Mouse (Mus musculus) gastrocnemius, adult 2 months (tissue): ENCODE data around the gene Mvb12b. TPM values are rescaled to one million over a fixed set of nuclear protein-coding genes. Genes with fewer than 3 reads are reported as not detected.

Experiments
- DNase-seq: peaks from one replicate; pipeline ENCODE4 v3.0.0; 2022
- H3K27ac ChIP-seq: fragments of 200-600 bp; 2 replicates; pipeline ENCODE4 v1.8.1; 2022; ENCODE audit warnings: mild to moderate bottlenecking
- H3K4me3 ChIP-seq: fragments of 200-600 bp; 2 replicates; pipeline ENCODE4 v1.8.1; 2022; ENCODE audit warnings: mild to moderate bottlenecking, moderate library complexity
- CTCF ChIP-seq: fragments of 200-600 bp; IDR thresholded peaks from 2 replicates; pipeline ENCODE4 v1.8.1; 2022; ENCODE audit warnings: antibody characterized with exemption, mild to moderate bottlenecking, moderate library complexity
- intact Hi-C: fragments of 180-260 bp; cut with DNase I; formaldehyde crosslinking; loops from one replicate; pipeline ENCODE4 v1.15.1; 2025
- total RNA-seq, 2 experiments: library from RNA; stranded (reverse); gene quantifications; 2 replicates each; pipeline ENCODE4 v1.2.3; 2021

Gene Mvb12b
- total RNA-seq, 2 experiments from 2014 or later: 28.4 to 30.4 TPM

DNA sequence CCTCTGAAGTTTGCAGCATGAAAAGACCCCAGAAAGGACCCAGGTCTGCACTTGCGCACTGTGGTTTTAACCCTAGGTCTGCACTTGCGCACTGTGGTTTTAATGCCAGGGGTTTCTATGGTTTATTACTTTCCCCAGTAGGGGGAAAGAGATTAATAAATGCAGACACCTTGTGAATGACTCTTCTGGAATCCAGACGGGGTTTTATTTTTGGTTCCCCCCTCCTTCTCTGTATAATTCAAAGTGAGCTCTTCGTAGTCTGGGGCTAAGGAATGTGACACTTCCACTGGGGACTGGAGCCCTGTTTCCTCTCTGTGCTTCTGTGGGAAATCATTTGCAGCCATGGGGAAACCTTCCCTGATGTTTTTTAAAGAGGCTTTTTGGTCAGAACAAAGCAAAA is 113.6 kb downstream of the Mvb12b start:
- H3K27ac ChIP-seq: no peak overlapping the region
- TF ChIP-seq CTCF: no peak
- H3K4me3 ChIP-seq: no peak overlapping the region
- intact Hi-C loops: no loop called here
- DNase-seq: no peak

DNA sequence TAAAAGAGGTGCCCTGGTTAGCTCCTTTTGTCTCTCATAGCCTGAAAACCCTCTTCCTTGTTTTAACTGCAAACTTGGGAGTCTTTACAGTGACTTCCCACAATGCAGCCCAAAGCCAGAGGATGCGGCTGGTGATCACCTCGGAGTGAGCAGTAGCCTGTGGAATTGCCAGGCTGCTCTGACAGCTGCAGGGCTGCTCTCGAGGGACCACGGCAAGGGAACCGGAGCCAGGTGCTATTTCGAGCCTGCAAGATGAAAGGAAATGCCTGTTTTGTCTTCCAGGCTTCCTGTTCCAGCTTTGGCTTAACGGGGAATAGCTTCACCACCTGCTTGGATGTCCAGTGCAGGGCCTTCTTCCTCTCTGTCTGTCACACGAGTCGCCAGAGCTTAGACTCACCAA is 115.3 kb downstream of the Mvb12b start:
- peak; percentile 61 for DNase-seq
- Histone ChIP-seq H3K4me3 (no peak overlapping the region), H3K27ac (no peak overlapping the region)
- TF ChIP-seq CTCF: no peak
- intact Hi-C loops: no loop called here

DNA sequence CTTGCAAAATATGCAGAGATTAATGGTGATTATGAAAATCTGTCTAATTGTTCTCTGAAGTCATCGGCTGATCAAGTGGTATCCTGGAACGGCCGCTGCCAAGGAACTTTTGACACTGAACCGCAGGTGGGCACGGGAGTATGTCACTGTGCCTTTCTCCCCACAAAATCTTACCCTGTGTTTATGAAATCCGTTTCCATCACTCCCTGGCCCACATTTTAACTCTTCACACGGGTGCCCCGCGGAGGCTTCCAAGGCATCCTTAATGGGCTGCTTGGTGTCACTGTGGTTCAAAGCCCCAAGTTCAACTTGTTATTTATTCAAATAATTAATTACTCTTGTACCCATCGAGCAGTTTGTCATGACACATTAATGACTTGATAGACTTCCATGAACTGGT is 116.4 kb downstream of the Mvb12b start:
- DNase-seq: no peak
- no peak for TF ChIP-seq CTCF
- intact Hi-C loops: no loop called here
- Histone ChIP-seq H3K27ac (no peak overlapping the region), H3K4me3 (no peak overlapping the region)

DNA sequence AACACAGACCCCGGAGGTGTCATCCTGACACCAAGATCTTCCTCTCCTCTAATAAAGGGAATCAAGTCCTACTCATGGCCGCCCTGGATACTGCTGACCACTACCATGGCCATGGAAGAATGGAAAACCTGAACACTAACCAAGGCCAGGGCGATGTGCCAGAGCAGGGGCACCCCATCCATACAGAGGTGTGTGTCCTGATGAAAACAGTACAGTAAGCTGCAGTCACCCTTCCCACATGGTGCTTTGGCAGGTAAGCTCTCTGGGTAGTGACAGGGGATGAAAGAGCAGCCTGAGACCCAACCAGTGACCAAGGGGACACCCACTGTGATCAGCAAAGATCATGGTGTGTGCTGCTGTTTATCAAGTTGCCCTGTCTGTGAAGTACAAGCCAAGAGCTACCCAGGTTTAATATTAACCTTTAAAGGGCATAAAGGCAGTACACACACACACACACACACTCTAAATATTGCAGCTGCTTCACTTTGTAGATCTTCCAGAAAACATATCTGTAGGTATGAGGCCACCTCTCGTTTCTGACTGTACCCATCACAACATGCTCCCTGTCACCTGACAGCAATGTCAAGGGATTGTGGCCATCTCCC is 117.1 kb downstream of the Mvb12b start:
- intact Hi-C loops: no loop called here
- Histone ChIP-seq H3K4me3 (no peak overlapping the region), H3K27ac (no peak overlapping the region)
- no peak for DNase-seq
- no peak for TF ChIP-seq CTCF

DNA sequence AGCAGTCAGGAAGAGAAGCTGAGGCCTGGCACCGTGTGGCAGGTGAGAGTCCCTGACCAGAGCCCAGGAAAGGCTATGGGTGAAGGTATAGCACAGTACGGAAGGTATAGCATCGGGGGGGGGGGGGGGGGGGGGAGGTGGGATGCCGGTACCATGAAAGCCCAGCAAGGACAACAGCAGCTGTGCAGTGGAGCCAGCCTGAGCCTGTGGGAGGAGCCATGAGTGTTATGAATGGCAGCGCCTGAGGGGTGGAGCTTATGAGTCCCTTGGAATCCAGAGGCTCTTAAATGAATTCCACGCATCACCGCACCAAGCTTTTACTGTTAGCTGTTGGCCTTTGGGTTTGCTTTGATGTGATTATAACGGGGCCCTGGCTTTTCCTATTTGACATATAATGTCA is 123.3 kb downstream of the Mvb12b start:
- DNase-seq: peak; percentile 6
- Histone ChIP-seq H3K4me3 (no peak overlapping the region), H3K27ac (no peak overlapping the region)
- intact Hi-C loops: no loop called here
- no peak for TF ChIP-seq CTCF

DNA sequence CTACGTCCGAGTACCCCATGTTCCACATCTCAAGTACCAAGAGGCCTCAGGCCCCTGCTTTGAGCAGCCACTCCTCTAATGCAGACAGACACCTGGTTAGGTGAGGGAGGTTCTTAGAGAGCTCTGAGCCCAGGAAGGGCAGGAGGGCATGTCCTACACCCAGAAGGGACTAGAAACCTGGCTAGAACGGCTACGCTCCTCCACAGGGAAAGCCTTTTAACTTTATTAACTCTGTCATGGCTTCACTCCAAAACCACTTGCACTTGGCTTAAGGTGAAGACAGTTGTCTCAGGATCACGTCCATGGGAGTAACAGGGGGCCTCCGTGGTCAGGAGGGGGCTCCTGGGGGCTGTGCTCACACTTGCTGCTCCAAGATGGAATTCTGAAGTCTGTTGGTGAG is 125.5 kb downstream of the Mvb12b start:
- DNase-seq: no peak
- intact Hi-C loops: no loop called here
- Histone ChIP-seq H3K27ac (no peak overlapping the region), H3K4me3 (no peak overlapping the region)
- no peak for TF ChIP-seq CTCF

DNA sequence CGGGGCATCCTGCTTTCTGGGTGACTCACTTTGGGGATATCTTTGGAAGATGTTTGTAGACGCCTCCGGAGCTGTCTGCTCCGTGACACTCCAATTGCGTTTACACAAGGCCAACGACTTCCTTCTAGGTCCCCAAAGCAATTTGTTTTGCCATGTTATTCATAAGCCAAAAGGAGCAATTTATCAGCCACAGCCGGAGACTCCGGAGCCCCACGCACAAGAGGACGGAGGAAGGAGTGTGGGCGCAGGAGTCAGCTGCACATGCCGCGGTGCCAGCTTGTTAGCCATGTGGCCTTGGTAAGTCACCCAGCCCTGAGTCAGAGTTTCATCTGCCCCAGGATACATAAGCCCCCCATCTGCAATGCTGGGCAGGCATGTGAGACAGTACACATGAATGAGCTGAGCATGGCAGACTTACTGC is 127.2 kb downstream of the Mvb12b start:
- Histone ChIP-seq H3K27ac (no peak overlapping the region), H3K4me3 (no peak overlapping the region)
- intact Hi-C loops: no loop called here
- DNase-seq: peak; percentile 14
- no peak for TF ChIP-seq CTCF

DNA sequence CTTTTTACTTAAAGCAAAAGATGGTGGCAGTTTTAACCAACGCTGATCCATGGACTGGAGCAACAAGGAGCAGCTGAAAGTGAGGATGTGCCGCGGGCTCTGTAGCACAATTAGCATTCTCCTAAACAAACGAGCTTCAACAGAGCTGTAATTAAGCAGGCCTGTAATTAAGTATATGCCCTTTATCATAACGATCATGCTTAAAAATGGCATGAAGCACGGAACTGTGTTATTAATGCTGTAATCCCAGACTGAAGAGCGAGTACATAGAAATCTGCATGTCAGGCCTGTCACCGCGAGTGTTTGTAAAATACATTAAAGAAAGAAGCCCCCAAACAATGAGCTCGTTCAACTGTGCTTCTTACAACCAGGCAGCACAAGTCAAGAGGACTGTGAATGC is 128.3 kb downstream of the Mvb12b start:
- no peak overlapping the region for H3K27ac ChIP-seq
- intact Hi-C loops: no loop called here
- H3K4me3 ChIP-seq: no peak overlapping the region
- no peak for DNase-seq
- no peak for TF ChIP-seq CTCF

DNA sequence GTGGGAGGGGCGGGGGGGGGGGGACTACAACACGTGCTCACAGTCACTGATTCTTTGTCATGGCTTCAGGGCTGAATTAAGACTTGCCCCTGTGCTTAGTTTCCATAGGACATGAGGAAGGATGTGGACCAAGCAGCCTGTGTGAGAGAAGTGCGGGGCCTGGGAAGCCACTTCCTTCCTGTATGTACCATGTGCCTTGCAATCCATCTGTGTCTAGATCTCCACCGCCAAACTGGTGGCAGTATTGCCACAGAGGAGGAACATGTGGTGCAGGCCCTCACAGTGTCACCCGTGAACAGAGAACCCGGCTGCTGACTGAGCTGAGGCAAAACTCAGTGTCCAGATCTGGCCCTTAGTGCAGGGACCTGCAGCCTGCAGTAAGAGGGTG is 132.1 kb downstream of the Mvb12b start:
- intact Hi-C loops: no loop called here
- TF ChIP-seq CTCF: no peak
- no peak overlapping the region for H3K27ac ChIP-seq
- no peak overlapping the region for H3K4me3 ChIP-seq
- no peak for DNase-seq

DNA sequence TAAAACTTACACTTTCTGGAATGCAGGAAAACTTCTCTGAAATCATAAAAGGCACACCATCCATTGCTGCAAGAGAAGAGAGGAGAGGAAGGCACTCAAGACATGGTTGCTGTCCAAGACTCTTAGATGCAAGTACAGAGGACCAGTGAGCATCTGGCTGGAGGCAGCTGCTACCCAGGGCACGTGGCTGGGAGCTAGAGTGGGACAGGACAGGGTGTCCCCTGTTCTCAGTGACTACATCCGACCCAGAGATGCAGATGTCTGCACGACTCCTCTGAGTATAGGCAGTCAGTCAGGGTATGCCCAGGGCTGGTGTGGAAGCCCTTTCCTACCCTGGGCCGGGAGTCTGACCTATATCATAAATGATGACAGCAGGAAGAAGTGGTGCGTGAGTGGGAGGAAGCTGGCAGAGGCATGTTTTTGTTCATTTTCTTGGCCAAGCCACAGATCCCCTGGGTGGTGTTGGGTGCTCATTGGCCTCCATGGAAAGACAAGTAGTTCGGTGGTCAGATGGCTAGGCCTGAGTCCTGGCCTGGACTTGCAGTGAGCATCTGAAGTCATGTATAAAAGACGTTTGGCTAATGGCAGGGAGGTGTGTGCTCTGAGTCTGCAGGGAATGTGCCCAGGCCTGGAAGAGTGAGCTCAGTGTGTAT is 132.6 kb downstream of the Mvb12b start:
- intact Hi-C loops: no loop called here
- no peak for TF ChIP-seq CTCF
- Histone ChIP-seq H3K27ac (peak overlapping the region; percentile 50; the same call in 1 of the 2 replicates), H3K4me3 (no peak overlapping the region)
- DNase-seq: no peak

DNA sequence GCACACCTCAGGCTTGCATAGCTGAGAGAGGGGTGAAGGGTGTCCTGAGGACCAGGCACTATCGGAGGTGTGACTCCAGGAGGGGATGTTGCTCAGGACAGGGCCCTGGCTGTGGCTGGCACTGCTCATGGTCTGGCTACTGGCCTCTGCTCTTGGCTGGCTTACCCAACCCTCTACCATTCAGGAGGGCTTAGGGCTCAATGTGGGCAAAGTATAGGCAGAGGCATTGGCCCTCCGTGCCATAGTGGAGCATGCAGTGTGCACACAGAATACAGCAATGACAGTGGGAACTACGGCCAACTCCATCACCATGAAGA is 133.5 kb downstream of the Mvb12b start:
- TF ChIP-seq CTCF: no peak
- no peak for DNase-seq
- no peak overlapping the region; the same call in 1 of the 2 replicates for H3K4me3 ChIP-seq
- peak overlapping the region; percentile 50 for H3K27ac ChIP-seq
- intact Hi-C loops: no loop called here

DNA sequence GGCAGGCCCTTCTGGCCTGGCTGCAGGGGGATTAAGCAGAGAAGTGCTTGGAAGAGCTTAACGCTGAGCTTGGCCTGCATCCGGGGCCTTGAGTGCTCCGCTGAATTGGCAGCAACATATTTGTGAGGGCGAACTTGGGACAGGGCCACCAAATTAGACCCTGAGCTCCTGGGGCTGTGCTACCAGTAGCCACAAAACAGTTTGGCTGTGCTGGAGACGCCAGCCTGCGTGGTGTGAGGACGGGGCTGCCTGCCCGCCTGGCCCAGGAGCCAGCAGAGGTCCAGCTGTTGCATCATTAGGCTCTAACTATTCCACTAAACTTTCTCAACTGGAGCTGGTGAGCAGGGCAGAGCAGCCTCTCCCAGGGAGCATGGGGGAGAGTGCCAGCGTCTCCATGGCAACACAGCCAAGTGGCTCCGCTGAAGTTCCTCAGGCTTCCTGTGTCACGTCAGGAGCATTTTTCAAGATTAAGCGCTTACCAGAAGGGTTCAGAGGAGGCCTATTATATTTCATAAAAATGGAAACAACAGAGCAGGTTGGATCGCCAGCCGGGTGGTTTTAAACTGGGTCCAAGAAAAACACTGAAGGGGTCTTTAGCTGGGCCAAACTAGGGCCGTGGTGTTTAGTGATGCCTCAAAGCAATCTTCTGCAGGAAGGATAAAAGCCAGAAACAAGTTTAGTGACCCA is 134.0 kb downstream of the Mvb12b start:
- no peak for TF ChIP-seq CTCF
- H3K27ac ChIP-seq: peak overlapping the region; percentile 50
- intact Hi-C loops: no loop called here
- peak overlapping the region; percentile 45 for H3K4me3 ChIP-seq
- peak; percentile 93 for DNase-seq

DNA sequence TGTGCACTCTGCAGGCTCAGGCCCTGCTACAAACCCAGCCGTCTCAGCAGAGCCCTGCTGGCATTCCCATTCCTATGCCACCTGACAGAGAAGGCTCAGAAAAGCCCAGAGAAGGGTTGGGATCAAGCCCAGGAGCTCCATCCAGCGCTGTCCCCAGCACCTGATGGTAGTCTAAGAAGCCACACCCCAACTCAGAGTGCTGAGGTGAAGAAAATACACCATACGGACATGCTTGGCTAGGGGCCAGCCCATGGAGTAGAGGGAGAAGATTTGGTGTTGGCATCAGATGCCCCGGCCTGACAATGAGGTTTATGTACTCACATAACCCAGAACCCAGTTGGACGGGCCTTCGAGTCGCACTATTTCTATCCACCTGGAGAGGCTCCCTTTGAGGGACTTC is 137.1 kb downstream of the Mvb12b start:
- Histone ChIP-seq H3K4me3 (no peak overlapping the region), H3K27ac (no peak overlapping the region)
- no peak for TF ChIP-seq CTCF
- intact Hi-C loops: no loop called here
- DNase-seq: no peak

DNA sequence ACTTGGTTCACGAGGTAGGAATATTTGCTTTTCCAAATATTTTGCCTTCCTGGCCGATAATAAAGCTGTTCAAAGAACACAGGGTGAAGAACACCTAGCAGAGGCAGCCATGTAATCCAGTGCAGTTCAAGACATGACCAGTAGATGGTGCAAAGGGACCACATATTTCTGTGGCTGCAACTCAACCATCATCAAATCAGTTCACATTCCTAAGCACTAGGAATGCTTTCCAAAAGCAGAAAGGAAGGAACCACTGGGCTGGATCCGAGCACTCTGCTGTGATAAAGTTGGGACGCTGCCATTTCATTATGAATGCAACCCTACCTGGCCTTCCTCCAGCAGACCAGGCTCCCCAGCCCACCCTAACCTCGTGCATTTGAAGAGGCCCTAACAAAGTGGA is 141.3 kb downstream of the Mvb12b start:
- intact Hi-C loops: loop anchor here (5.0 kb wide), 4 partner anchors 76 to 226 kb away; no protein-coding TSS in a partner anchor
- peak; percentile 66 for DNase-seq
- H3K27ac ChIP-seq: no peak overlapping the region
- H3K4me3 ChIP-seq: no peak overlapping the region
- TF ChIP-seq CTCF: peak; percentile 98
